Mouse (Mus musculus) embryonic facial prominence, embryonic 11.5 days (tissue): Measurements from ENCODE around the gene F2rl1. TPM values are rescaled to one million over a fixed set of nuclear protein-coding genes. Genes with fewer than 3 reads are reported as not detected.

Experiments used
- ATAC-seq: fragments of 200-750 bp; cut with Nextera tagmentation; replicated peaks from 2 replicates; pipeline ENCODE4 v1.8.0; 2017; ENCODE audit warnings: low read depth; ENCODE audit not compliant: insufficient number of reproducible peaks, low FRiP score, low TSS enrichment
- DNase-seq: peaks from one replicate; pipeline ENCODE4 v3.0.0-alpha.2; 2015; ENCODE audit warnings: low spot score
- H3K27ac ChIP-seq: fragments of 300-500 bp; sonication (generic); replicated peaks from 2 replicates; pipeline ENCODE4 v1.5.1; 2014; ENCODE audit warnings: mild to moderate bottlenecking, low read depth, low read length, control low read depth
- H3K27me3 ChIP-seq: fragments of 300-500 bp; sonication (generic); 2 replicates; pipeline ENCODE4 v1.6.1; 2014; ENCODE audit warnings: mild to moderate bottlenecking, low read length, moderate library complexity, mixed read lengths; ENCODE audit not compliant: control insufficient read depth, insufficient read depth
- H3K36me3 ChIP-seq: fragments of 300-500 bp; sonication (generic); replicated peaks from 2 replicates; pipeline ENCODE4 v1.6.1; 2014; ENCODE audit warnings: low read depth, mild to moderate bottlenecking, low read length, moderate library complexity, mixed read lengths; ENCODE audit not compliant: control insufficient read depth, insufficient read depth
- H3K4me1 ChIP-seq: fragments of 300-500 bp; sonication (generic); 2 replicates; pipeline ENCODE4 v1.6.1; 2014; ENCODE audit warnings: low read length, mixed read lengths; ENCODE audit not compliant: control insufficient read depth, insufficient read depth
- H3K4me2 ChIP-seq: fragments of 300-500 bp; sonication (generic); 2 replicates; pipeline ENCODE4 v1.6.1; 2014; ENCODE audit warnings: low read depth, mild to moderate bottlenecking, control low read depth, low read length, moderate library complexity
- H3K4me3 ChIP-seq: fragments of 300-500 bp; sonication (generic); 2 replicates; pipeline ENCODE4 v1.5.1; 2014; ENCODE audit warnings: low read depth, low read length, control low read depth
- H3K9ac ChIP-seq: fragments of 300-500 bp; sonication (generic); replicated peaks from 2 replicates; pipeline ENCODE4 v1.6.1; 2014; ENCODE audit warnings: mild to moderate bottlenecking, control low read depth, low read length
- H3K9me3 ChIP-seq: fragments of 300-500 bp; sonication (generic); replicated peaks from 2 replicates; pipeline ENCODE4 v1.6.1; 2016; ENCODE audit warnings: mild to moderate bottlenecking, low read length, inconsistent platforms, mixed read lengths; ENCODE audit not compliant: control insufficient read depth
- WGBS: fragments of 180-500 bp; shearing (Covaris S2); extraction: QIAGEN DNeasy Blood & Tissue Kit; methylation state at CpG from one replicate; pipeline ENCODE4 v1.1.7; 2014; 5-methylcytosine and 5-hydroxymethylcytosine counted together
- polyA plus RNA-seq: library from polyadenylated mRNA; unstranded; fragments of >200 nt; fragmentation: Nextera tagmentation; extraction: Ambion mirVana; gene quantifications from 2 replicates; pipeline ENCODE4 v1.2.1, GENCODE M21; 2014

Gene F2rl1
- 0.38 and 0.45 TPM in 2 replicates for polyA plus RNA-seq

DNA sequence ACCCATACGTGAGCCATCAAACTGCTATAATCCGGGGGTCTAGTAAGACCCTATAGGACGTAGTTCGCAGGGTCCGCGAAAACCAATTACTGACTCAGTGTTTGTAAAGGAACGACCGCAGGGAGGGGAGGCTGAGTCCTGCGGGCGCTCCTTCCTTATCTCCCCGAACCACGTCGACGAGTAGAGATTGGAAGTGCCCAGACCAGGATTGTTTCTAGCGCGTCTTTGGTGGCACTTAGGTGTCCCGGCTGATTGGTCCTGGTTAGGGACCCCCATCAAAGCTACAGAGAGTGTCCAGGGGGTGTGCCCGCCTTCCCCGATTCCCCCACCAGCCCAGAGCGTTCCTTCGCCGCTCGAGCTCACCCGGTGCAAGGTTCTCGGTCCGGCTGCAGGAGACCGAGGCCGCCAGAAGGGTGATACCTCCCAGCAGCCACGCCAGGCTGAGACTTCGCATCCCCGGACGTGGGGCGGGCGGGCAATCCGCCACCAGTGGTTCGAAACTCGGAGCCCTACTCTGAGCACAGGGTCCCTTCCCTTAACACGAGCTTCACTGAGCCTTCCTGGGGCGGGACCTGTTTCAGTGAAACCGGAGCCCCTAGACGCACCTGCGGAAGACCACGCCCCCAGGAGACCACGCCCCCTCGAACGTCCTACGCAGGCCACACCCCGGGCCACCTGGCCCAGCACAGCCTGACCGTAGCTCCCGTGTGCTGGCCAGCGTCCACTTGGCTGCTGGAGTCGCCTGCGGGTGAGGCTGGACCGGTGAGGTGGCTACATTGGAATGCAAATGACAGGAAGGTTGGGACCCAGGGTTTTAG, at the start of gene F2rl1:
F2rl1 (minus strand) TSS at position 554 of the 818 bp plus-strand sequence.
- no peak within 1 kb of the TSS for H3K27ac ChIP-seq
- peak within 1 kb of the TSS; percentile 32 for H3K9ac ChIP-seq
- no peaks in the 10 kb centered on the region for H3K36me3 ChIP-seq
- ATAC-seq, result peak; percentile 68
- peaks cover 27% of the 10 kb centered on the region for H3K27me3 ChIP-seq
- peak within 1 kb of the TSS; percentile 37 for H3K4me3 ChIP-seq
- H3K4me1 ChIP-seq, result peaks cover 4% of the 10 kb centered on the region; the same call in 1 of the 2 replicates
- peak; percentile 63 for DNase-seq
- under 1% methylated on average over 54 of the region's 54 CpGs for WGBS
- no peaks in the 10 kb centered on the region for H3K9me3 ChIP-seq
- H3K4me2 ChIP-seq, result peak within 1 kb of the TSS; percentile 61

DNA sequence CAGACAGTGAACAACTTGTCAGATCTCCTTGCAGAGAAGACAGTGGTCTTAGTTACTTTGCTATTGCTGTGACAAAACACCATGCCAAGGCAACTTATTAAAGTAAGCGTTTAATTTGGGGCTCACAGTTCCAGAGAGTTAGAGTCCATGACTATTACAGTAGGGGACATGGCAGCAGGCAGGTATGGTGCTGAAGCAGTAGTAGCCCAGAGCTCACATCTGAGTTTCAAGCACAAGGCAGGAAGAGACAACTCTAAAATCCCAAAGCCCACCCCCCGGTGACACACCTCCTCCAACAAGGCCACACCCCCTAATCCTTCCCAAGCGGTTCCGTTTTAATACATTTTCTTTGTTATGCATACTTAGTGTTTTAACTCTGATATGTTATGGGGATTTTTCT, 45.9 kb upstream of the F2rl1 start:
- ATAC-seq (no peak), DNase-seq (no peak)
- no peak overlapping the region for H3K27ac ChIP-seq
- no peaks in the 10 kb centered on the region for H3K27me3 ChIP-seq
- no peaks in the 10 kb centered on the region for H3K4me1 ChIP-seq
- H3K9ac ChIP-seq, result no peak overlapping the region
- 97% methylated on average over 4 of the region's 4 CpGs for WGBS
- H3K4me3 ChIP-seq, result no peak overlapping the region
- no peaks in the 10 kb centered on the region for H3K36me3 ChIP-seq
- H3K9me3 ChIP-seq, result no peaks in the 10 kb centered on the region
- no peak overlapping the region for H3K4me2 ChIP-seq

DNA sequence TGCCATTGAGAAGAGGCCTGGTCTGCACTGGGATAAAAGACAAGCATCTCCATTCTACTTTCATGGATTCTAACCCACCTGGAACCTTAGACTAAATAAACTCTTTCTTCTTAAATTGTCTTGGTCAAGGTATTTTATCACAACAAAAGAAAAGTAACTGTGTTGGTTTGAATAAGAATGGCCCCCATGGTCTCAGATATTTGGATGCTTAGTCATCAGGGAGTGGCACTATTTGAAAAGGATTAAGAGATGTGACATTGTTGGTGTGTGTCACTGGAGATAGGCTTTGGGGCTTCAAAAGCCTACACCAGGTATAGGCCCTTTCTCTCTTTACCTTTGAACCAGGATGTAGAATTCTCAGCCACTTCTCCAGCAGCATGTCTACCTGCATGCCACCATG, 44.3 kb upstream of the F2rl1 start:
- H3K9ac ChIP-seq, result no peak overlapping the region

GRCm38 (mm10) chr13:95568336-95568735, 43.3 kb upstream of the F2rl1 start:
- H3K27me3 ChIP-seq, result no peaks in the 10 kb centered on the region
- H3K9me3 ChIP-seq, result no peaks in the 10 kb centered on the region
- no peaks in the 10 kb centered on the region for H3K4me1 ChIP-seq
- H3K36me3 ChIP-seq, result no peaks in the 10 kb centered on the region
- no peak overlapping the region for H3K9ac ChIP-seq
- ATAC-seq (no peak), DNase-seq (no peak)
- no peak overlapping the region for H3K4me3 ChIP-seq
- H3K4me2 ChIP-seq, result no peak overlapping the region
- no peak overlapping the region for H3K27ac ChIP-seq
- WGBS, result 94% methylated on average over 3 of the region's 3 CpGs

More for the DNA sequence above, 44.3 kb upstream of the F2rl1 start:
- DNase-seq, result no peak
- no peaks in the 10 kb centered on the region for H3K9me3 ChIP-seq
- no peak for ATAC-seq
- no peak overlapping the region for H3K4me3 ChIP-seq
- H3K4me1 ChIP-seq, result no peaks in the 10 kb centered on the region
- H3K4me2 ChIP-seq, result no peak overlapping the region
- no peaks in the 10 kb centered on the region for H3K27me3 ChIP-seq
- H3K27ac ChIP-seq, result no peak overlapping the region
- H3K36me3 ChIP-seq, result no peaks in the 10 kb centered on the region

DNA sequence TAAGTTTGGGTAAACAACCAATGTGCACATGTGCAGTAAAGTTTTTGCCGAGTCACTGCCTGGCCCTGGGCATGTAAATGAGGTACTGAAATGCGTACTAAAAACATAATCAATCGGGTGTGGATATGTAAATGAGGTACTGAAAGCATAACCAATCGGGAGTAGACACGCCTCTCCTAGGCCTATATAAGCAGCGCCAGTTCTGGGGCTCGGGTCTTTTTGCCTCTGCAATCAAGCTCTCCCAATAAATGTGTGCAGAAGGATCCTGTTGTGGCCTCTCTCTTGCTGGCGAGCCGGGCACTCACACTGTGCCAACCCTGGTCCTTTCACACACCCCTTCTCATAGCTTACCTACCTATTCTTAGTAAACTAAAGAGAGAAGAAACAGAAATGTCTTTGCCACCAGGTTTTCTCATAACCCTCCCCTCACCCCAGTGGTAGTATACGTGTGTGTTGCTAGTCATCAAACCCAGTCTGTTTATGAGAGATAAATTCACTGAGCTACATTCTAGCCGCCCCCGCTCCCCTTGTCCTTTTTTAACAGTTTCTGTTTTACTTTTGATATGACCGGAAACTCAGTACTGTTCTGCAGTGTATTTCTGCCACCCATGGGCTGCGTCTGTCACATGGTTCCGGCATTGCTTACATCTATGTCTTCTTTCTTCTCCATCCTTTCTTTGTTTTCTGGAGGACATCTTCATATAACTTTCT, 42.0 kb upstream of the F2rl1 start:
- H3K4me1 ChIP-seq, result no peaks in the 10 kb centered on the region
- DNase-seq (no peak), ATAC-seq (no peak)

GRCm38 (mm10) chr13:95563693-95564092, 38.7 kb upstream of the F2rl1 start:
- 2% methylated on average over 3 of the region's 3 CpGs for WGBS
- no peaks in the 10 kb centered on the region for H3K36me3 ChIP-seq
- no peak overlapping the region for H3K27ac ChIP-seq
- no peaks in the 10 kb centered on the region for H3K9me3 ChIP-seq
- H3K4me1 ChIP-seq, result no peaks in the 10 kb centered on the region
- no peak overlapping the region for H3K4me2 ChIP-seq
- ATAC-seq, result 0 out of 2 replicates have a peak, but pooled peaks have one; percentile 56
- H3K4me3 ChIP-seq, result no peak overlapping the region
- peak; percentile 88 for DNase-seq
- no peak overlapping the region for H3K9ac ChIP-seq
- no peaks in the 10 kb centered on the region for H3K27me3 ChIP-seq

More for the DNA sequence above, 42.0 kb upstream of the F2rl1 start:
- H3K9me3 ChIP-seq, result no peaks in the 10 kb centered on the region
- no peak overlapping the region for H3K4me3 ChIP-seq
- no peaks in the 10 kb centered on the region for H3K36me3 ChIP-seq
- WGBS, result 94% methylated on average over 15 of the region's 15 CpGs
- no peak overlapping the region for H3K9ac ChIP-seq
- no peak overlapping the region for H3K4me2 ChIP-seq
- H3K27ac ChIP-seq, result no peak overlapping the region
- H3K27me3 ChIP-seq, result no peaks in the 10 kb centered on the region

DNA sequence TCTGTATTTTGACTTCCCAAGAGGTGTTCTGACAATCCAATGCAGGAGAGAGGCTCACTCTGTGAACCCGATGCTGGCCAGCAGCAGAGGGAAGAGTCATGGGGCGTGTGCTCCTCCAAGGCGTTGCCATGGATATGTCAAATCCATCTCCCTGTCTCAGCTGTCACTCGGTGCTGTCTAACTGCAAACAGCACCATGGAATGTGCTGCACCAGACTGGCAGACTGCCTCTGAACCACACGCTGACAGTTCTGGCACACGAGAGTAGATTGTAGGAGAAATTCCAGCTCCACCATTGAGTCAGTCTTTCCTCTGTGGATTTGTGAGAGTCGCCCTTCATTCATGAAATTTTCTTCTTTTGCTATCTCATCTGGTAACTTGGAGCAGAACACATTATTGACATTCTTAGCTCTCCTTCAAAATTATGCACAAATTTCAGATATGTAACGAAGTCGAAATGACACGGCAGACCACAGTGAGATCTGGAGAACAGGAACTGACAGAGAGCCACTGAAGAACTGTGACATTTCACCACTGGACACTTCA, 38.1 kb upstream of the F2rl1 start:
- DNase-seq (no peak), ATAC-seq (0 out of 2 replicates have a peak, but pooled peaks have one; percentile 44)
- H3K27ac ChIP-seq, result no peak overlapping the region
- H3K4me1 ChIP-seq, result no peaks in the 10 kb centered on the region
- 57% methylated on average over 10 of the region's 10 CpGs for WGBS
- no peaks in the 10 kb centered on the region for H3K27me3 ChIP-seq
- H3K4me2 ChIP-seq, result no peak overlapping the region
- H3K9ac ChIP-seq, result no peak overlapping the region
- no peak overlapping the region for H3K4me3 ChIP-seq
- H3K36me3 ChIP-seq, result no peaks in the 10 kb centered on the region
- H3K9me3 ChIP-seq, result no peaks in the 10 kb centered on the region

- Histone ChIP-seq H3K4me1 (no peaks in the 10 kb centered on the region), H3K4me2 (no peak overlapping the region), H3K9ac (no peak overlapping the region), H3K36me3 (no peaks in the 10 kb centered on the region), H3K27ac (no peak overlapping the region), H3K4me3 (no peak overlapping the region), H3K9me3 (no peaks in the 10 kb centered on the region), H3K27me3 (no peaks in the 10 kb centered on the region)
- 73% methylated on average over 7 of the region's 7 CpGs for WGBS
- no peak for DNase-seq
- no peak for ATAC-seq
These were observed 32.3 kb upstream of the F2rl1 start for GRCm38 (mm10) chr13:95557326-95557725.
